Mouse (Mus musculus) urinary bladder, postnatal 25 days (tissue): ENCODE measurements around the gene Skap1.
A peak's percentile ranks its signal among the peaks of the same experiment; 100 is the strongest.

ENCODE experiments used
- DNase-seq: peaks from one replicate; pipeline ENCODE4 v3.0.0; 2022; ENCODE audit warnings: low spot score

Gene Skap1

DNA sequence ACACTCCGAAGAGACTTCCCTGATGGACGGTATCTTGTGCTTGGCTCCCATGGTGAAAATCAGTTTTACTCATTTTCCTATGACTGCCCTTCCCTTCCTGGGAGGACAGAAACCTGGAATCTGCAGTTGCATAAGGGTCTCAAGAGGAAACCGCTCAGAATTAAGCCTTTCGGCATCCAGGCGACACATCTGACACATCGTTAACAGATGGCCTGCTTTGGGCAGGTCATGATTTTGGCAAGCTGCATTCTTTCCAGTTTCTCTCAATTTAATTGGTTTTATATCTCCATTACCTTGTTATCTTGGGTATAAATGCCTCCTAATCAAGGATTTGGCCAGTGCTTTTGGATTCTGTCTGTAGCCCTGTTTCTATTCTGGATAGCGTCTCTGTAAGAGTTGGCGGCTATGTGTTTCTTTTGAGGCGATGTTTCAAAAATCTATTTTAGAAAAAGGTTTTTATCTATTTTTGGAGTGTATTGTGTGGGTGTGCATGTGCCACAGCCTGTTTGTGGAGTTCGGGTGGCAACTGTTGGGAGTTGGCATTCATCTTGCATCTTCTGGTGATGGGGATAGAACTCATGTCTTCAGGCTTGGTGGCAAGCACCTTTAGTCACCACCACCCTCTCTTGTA lies 1.1 kb downstream of the Skap1 start:
- DNase-seq, result no peak

DNA sequence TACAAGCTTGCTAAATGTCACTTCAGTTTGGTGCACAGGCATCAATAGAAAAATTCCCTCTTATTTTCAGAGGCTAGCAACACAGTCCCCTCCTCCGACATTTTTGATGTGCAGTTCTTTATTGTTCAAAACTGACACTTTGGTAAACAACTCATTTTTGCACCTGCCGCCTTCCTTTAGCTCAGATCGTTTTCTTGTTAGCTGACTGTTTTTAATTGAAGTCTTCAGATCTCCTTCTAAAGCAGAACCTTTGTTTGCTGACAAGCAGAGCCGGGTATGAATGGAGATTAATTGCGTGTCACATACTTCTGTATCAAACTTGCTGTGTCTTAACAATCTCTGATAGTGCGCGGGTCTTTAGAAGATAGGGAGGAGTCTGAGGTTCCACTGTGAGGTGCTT lies 2.0 kb downstream of the Skap1 start:
- DNase-seq, result no peak

- no peak for DNase-seq
Observed at GRCm38 (mm10) chr11:96466987-96467386, 2.6 kb downstream of the Skap1 start.

DNA sequence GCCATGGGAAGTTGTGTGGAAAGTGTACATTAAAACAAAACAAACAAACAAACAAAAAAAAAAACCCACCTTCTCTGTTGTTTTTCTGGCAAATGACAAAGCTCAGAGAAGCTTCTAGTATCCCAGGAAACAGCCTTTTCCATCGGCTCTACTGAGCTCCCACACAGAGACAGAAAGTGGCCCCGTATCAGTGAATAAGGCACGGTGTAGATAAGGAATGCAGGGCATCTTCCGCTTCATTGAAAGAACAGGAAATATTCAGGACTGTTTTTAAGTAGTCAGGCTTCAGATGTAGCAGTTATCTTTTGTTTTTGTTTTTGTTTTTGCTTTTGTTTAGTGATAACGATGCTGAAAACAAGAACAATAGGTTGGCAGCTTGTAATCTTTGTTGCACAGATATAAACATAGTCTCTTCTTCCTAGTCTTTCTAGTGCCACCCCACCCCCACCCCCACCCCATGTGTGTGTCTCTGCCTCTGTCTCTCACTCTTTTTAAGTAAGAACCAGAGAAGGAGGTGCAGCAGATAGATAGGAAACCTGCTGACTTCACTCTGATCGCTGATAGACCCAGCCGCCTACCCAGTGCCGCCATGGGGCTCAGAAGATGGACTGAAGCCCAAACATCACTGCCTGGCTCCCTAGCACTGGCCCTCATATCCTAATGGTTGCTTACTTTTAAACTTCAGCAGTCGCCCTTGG lies 3.8 kb downstream of the Skap1 start:
- no peak for DNase-seq

DNA sequence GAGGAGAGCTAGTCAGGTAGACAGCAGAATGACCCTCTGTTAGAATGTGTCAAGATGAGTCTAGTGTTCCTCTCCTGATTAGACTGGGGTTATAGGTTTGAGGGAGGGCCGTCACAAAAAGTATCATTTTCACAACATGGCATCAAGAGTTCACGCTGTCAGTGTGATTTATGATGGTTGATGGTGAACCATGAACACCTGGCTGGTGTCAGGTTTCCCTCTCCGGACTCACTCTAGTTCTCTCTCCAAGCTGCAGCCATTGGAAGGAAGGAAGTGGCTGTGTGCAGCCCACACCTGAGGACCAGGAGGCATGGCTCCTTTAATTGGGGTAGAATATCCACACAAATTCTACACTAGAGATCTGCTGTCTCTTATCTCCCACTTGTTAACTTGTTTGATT lies 18.3 kb downstream of the Skap1 start:
- no peak for DNase-seq

DNA sequence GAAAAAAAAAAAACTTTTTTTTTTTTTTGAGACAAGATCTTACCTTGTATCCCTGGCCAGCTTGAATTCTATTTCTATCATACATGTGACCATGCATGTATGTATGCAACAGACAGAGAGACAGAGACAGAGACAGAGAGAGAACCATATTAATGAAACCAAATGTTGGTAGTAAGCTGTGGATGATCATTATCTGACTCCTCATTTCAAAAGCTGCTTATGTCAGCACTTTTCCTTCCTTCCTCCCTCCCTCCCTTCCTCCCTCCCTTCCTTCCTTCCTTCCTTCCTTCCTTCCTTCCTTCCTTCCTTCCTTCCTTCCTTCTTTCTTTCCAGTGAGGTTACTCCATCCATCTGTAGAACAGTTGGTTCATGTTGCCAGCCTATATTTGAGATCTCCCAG lies 18.8 kb downstream of the Skap1 start:
- no peak for DNase-seq

DNA sequence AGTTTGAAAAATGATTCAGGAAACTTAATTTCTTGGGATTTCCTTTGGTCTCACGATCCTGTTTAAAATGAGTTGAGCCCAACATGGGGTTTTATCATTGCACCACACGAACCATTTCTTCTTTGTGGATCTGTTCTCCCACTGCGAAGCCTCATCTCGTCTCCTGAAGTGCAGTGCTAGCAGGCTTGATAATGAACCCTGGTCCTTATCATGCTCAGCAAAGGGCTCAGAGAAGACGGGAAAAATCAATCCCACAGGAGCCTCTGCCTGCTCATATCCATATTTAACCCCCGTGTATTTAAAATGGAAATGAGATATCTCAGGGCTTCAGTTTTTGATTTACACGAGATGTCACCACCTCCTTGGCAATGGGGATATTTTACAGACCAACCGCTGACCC lies 34.1 kb downstream of the Skap1 start:
- DNase-seq, result no peak

DNA sequence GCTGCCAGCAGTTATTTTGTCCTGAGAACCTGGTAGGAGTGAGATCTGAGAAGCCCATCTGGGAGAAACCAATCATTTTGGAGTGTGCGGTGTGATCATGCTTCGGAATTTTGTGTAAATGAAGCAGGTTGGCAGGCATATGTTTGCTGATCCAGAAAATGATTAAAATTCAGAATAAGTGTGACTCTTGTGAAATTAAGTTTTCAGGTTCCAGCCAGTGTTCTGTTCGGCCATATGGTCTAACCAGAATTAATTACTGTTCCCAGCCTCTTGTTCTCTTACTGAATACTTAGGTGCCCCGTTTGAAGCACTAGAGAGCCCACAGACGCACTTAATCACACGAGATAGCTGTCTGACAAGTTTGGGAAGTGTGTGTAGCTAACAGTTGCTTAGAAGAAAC lies 36.6 kb downstream of the Skap1 start:
- no peak for DNase-seq

DNA sequence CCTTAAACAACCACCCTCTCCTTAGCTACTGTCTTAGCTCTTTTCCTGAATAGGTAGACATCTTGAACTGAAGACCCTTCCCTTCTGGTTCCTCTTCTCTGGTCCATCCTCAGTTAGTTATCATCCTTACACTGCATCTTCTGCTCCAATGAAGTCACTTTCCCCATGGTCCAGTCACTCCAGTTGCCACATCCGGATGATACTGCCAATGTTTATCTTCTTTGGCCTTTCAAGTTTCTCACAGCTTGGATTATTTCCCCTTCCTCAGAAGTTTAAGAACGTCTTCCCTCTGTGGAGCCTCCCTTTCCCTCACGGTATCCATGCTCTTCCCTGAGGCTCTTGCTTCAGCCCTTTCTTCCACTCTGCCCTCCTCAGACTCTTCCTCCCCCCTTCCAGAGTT lies 38.6 kb downstream of the Skap1 start:
- no peak for DNase-seq

DNA sequence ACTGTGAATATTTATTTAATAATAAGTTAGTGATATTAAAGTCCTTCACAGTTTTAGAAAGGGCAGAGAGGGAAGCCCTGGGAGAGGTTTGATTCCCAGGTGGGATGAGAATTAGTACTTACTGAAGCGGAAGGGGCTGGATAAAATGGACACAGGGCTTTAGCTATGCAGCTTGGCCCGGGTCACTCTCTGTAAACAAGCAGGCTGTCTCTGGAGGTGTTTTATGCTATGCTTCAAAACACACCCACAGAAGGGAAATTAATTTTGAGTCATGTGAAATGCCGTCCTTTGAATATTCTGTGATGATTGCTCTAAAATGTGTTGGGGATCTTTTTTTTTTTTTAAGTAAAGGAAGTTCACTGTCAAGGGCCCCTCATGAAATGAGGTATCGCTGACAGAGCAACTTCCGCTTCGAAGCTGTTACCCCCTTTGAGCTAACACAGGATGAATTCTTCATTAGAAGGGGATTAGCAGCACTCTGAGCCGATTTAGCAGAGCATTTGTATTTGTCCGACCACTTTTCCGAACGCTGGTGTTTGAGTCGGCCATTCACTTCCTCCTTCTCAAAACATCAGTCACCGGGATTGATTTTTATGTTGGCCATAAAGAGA lies 40.2 kb downstream of the Skap1 start:
- no peak for DNase-seq

DNA sequence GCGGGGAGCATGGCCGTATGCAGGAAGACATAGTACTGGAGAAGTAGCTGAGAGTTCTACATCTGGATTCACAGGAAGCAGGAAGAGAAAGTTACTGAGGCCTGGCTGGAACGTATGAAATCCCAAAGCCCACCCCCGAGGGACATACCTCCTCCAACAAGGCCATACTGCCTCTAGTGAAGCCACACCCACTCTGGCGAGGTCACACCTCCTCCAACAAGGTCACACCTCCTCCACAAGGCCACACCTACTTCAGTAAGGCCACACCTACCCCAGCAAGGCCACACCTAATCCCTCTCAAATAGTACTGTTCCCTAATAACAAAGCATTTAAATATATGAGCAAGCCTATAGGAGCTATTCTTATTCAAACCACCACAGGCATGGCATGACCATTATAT lies 41.4 kb downstream of the Skap1 start:
- no peak for DNase-seq

DNA sequence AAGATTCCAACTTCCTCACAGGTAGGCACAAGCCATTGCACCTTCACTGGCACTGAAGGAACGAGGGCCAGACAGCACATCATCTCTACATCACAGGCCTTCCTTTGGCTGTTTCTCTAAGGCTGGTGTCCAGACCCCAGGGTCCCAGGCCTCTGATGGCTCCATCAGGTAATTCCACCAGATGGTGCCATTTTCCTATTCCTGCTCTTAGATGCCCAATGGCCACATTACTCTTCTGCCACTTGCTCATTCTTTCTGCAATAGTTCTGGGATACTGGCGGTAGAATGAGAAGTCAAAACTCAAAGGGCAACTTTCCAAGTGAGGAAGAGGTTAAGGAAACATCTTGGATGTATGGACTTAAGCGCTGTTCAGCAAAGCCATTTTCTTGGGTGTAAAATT lies 50.8 kb downstream of the Skap1 start:
- DNase-seq, result no peak

DNA sequence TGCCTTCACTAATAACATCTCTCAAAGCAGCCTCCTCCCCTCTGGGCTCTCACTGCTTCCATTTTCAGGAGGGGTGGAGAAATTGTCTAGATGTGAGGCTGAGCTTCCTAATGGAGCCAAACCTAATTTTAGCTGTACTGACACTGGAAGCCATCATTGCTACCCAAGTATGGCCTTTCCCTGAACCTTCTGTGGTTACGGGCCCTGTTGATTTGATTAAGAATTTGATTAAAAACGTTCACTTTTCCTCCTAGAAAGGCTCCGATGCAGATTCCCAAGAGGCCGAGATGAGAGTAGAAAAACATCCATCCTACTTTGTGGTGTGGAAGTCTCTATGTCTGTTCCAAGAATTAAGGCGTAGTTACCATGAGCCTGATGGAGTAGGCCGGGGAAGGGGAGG lies 60.1 kb downstream of the Skap1 start:
- DNase-seq, result no peak

DNA sequence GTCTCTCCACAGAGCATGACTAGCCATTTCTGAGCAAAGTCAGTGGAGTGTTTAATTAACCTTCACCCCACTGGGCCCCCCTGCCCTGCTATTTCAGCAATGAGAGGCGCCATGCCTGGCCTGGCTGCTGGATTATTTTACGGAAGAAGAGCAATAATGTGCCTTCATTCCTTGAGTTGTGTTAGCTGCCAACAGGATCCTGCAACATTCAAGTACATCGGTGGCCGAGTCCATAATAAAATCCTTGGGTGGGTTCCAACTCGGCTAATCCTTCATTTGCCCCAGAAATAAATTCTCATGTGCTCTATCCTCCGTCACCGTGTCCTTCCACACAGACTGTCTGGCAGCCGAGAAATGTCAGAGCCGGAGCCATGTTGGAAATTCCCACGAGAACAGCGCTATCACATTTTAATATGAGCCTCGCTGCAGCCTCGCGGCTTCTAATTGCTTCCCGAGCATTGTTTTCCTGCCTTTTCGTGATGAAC lies 61.8 kb downstream of the Skap1 start:
- no peak for DNase-seq

GRCm38 (mm10) chr11:96531757-96532433 lies 67.5 kb downstream of the Skap1 start:
- DNase-seq, result no peak

DNA sequence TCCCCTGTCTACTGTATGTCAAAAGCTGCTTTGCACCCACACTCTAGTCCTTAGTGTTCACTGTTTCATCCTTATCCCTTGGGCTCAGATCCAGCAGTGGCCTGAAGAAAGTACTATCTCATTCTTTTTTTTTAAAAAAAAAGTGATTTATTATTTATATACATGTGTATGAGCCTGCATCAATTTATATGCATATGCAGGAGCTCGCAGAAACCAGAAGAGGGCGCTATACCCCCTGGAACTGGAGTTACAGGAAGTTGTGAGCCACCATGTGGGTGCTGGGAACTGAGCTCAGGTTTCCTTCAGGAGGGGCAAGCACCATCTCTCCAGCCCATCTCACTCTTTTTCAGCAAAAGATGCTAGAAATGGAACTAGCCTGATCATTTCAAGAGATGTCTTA lies 70.1 kb downstream of the Skap1 start:
- no peak for DNase-seq

- peak; percentile 12 for DNase-seq
Observed at GRCm38 (mm10) chr11:96536146-96536545, 71.8 kb downstream of the Skap1 start.

DNA sequence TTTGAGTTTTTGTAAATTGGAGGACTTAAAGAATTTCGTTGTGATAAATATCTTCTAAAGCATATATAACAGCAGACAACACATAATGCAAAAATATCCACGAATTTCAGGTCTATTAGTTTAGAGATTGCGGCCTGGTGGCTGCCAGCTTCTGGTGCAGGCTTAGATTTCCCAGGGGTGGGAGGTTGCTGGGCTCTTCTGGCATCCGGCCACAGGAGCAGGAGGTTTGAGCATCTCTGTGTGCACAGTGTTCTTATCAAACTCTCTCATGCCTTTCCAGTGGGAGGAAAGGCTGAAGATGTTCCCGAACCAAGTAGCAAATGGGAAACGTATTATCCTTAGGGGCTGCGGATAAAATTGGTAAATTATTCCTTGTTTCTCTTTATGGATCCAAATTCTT lies 77.6 kb downstream of the Skap1 start:
- DNase-seq, result no peak

DNA sequence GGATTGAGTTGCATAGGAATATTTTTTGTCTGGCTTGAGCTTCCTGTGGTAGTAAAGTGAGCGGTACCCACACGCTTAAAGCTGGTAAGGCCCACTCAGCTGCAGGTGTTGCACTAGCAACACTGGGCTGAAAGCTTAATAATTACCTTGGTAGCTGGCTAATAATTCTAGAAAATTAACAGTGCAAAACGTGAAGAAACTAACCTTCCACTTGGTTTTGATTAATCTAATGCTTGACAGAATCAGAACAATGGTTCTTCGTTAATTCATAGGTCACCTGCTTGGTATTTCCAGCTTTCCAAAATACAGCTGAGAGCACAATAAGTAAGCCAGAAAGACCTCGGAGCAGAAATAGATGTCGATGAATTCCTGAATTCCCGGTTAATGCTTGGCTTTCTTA lies 78.2 kb downstream of the Skap1 start:
- DNase-seq, result no peak

- no peak for DNase-seq
Observed at GRCm38 (mm10) chr11:96546428-96546827, 82.0 kb downstream of the Skap1 start.

GRCm38 (mm10) chr11:96550960-96551703 lies 86.7 kb downstream of the Skap1 start:
- DNase-seq, result no peak

- DNase-seq, result peak; percentile 16
Observed at GRCm38 (mm10) chr11:96553091-96553490, 88.7 kb downstream of the Skap1 start.
